In genomic region chr4:144506518-144506917, GRCm38 (mm10) we compare ENCODE assay signal across 32 mouse cellular contexts. TPM values are rescaled to one million over a fixed set of nuclear protein-coding genes. Genes with fewer than 3 reads are reported as not detected.
DNase-seq lines count a peak whose midpoint lies in the region; ATAC-seq and TF ChIP-seq lines count a peak whose summit lies in the region.
"Had no signal": no experiment of that assay in that cellular context is flagged by ENCODE, and none has a peak within 500 bp of the region (broad histone marks: within the 10 kb centered on the region; RNA-seq: fewer than 3 reads in every experiment).

No protein-coding gene starts in this region.

- no peaks in the 10 kb centered on the region; the same call in 1 of the 2 replicates for H3K9me3 ChIP-seq in lung, postnatal 0 days (ENCODE audit: low read length)
- H3K9me3 ChIP-seq: limb, embryonic 10.5 days; stomach, embryonic 15.5 days had no signal

- H3K4me2 ChIP-seq in lung, postnatal 0 days (replicated peaks; ENCODE audit: low read depth, low read length): no peak overlapping the region
- H3K4me2 ChIP-seq: heart, embryonic 15.5 days; hindbrain, embryonic 14.5 days; liver, embryonic 15.5 days; midbrain, embryonic 12.5 days; neural tube, embryonic 15.5 days; stomach, embryonic 15.5 days had no signal

- no peak for TF ChIP-seq CTCF in lung, postnatal 0 days (IDR thresholded peaks at IDR 0.05)
- TF ChIP-seq CTCF in layer of hippocampus, adult 2 months (conservative IDR thresholded peaks at IDR 0.05): no peak

- 74% methylated on average over 1 of the region's 1 CpGs for WGBS in lung, postnatal 0 days

- no peak overlapping the region for H3K4me3 ChIP-seq in lung, postnatal 0 days (ENCODE audit: low read depth, low read length)
- H3K4me3 ChIP-seq in layer of hippocampus, adult 2 months: no peak overlapping the region
- H3K4me3 ChIP-seq: embryonic facial prominence, embryonic 10.5 days; heart, embryonic 15.5 days; left cerebral cortex, adult 2 months; limb, embryonic 10.5 days; liver, embryonic 15.5 days; midbrain, embryonic 12.5 days; neural tube, embryonic 15.5 days; stomach, embryonic 15.5 days had no signal

- H3K27me3 ChIP-seq in lung, postnatal 0 days (replicated peaks; ENCODE audit: insufficient read depth, low read length): no peaks in the 10 kb centered on the region
- H3K27me3 ChIP-seq: heart, embryonic 15.5 days; liver, embryonic 15.5 days; midbrain, embryonic 12.5 days; neural tube, embryonic 15.5 days; stomach, embryonic 15.5 days had no signal

- H3K27ac ChIP-seq in lung, postnatal 0 days (ENCODE audit: low read length): no peak overlapping the region
- no peak overlapping the region for H3K27ac ChIP-seq in layer of hippocampus, adult 2 months
- H3K27ac ChIP-seq: embryonic facial prominence, embryonic 10.5 days; heart, embryonic 15.5 days; hindbrain, embryonic 14.5 days; left cerebral cortex, adult 2 months; limb, embryonic 10.5 days; liver, embryonic 15.5 days; macrophage; midbrain, embryonic 12.5 days; neural tube, embryonic 15.5 days; stomach, embryonic 15.5 days had no signal

- no peak overlapping the region for H3K9ac ChIP-seq in lung, postnatal 0 days (replicated peaks; ENCODE audit: low read depth)
- H3K9ac ChIP-seq: heart, embryonic 15.5 days; hindbrain, embryonic 14.5 days; liver, embryonic 15.5 days; midbrain, embryonic 12.5 days; neural tube, embryonic 15.5 days; stomach, embryonic 15.5 days had no signal

- peak; percentile 5 for DNase-seq in urinary bladder, postnatal 14 days (ENCODE audit: low spot score)
- DNase-seq in urinary bladder, postnatal 10 days (ENCODE audit: low spot score): no peak
- DNase-seq in R1 (ENCODE audit: low read depth, low spot score): peak; percentile 50
- no peak for DNase-seq in lung, postnatal 0 days (ENCODE audit: low spot score)
- no peak for DNase-seq in layer of hippocampus, adult 2 months (ENCODE audit: low spot score in 2 of 2)
- DNase-seq in adrenal gland, postnatal 36 days: no peak
- DNase-seq: adrenal gland, postnatal 10 days; B cell, adult 2 months; cerebellum, adult 9-11 months; gastrocnemius, postnatal 36 days; heart, postnatal 36 days; kidney, adult 8-10 months; kidney, postnatal 25 days; liver; right cerebral cortex, adult 18-20 months; thymus, postnatal 36 days had no signal

- TF ChIP-seq EP300 in lung, postnatal 0 days (IDR thresholded peaks at IDR 0.05): no peak

- no peaks in the 10 kb centered on the region for H3K4me1 ChIP-seq in lung, postnatal 0 days (ENCODE audit: insufficient read depth, low read depth, low read length)
- H3K4me1 ChIP-seq: embryonic facial prominence, embryonic 10.5 days; heart, embryonic 15.5 days; limb, embryonic 10.5 days; liver, embryonic 15.5 days; midbrain, embryonic 12.5 days; neural tube, embryonic 15.5 days; stomach, embryonic 15.5 days had no signal

- ATAC-seq in granulocyte monocyte progenitor cell, adult 5-6 weeks (replicated peaks; ENCODE audit: poor library complexity, severe bottlenecking): peak; percentile 33; the same call in 1 of the 2 replicates
- no peak for ATAC-seq in lung, postnatal 0 days
- ATAC-seq: forebrain, embryonic 16.5 days; inflammation-experienced regulatory T-cells, adult 6 months had no signal

- no peaks in the 10 kb centered on the region for H3K36me3 ChIP-seq in lung, postnatal 0 days (ENCODE audit: insufficient read depth, low read length)
- H3K36me3 ChIP-seq: embryonic facial prominence, embryonic 10.5 days; heart, embryonic 15.5 days; limb, embryonic 10.5 days; liver, embryonic 15.5 days; midbrain, embryonic 12.5 days; neural tube, embryonic 15.5 days; stomach, embryonic 15.5 days had no signal

RNA-seq across cellular contexts. Expression of gene 9430007A20Rik, which starts 13.1 kb away (rescaled TPM):
- not detected in 2 replicates for total RNA-seq in granulocyte monocyte progenitor cell, adult 5-6 weeks (2014; fragmentation: Nextera tagmentation)
- total RNA-seq in granulocyte monocyte progenitor cell, adult 5-6 weeks (2017): not detected in 2 replicates
- polyA plus RNA-seq in lung, postnatal 0 days (2015; fragmentation: Nextera tagmentation; extraction: Ambion mirVana): not detected in 2 replicates
- total RNA-seq in layer of hippocampus, adult 2 months (2021): not detected
- total RNA-seq in adrenal gland, postnatal 36 days (2021): not detected
- total RNA-seq: adrenal gland, postnatal 10 days; gastrocnemius, postnatal 36 days; heart, postnatal 36 days; left cerebral cortex, adult 2 months had no signal
- polyA plus RNA-seq: brain, embryonic 14.5 days; cortical plate, adult 2 months; embryonic facial prominence, embryonic 10.5 days; forebrain, embryonic 16.5 days; heart, embryonic 15.5 days; hindbrain, embryonic 14.5 days; inflammation-experienced regulatory T-cells, adult 6 months; limb, embryonic 10.5 days; liver, embryonic 15.5 days; lung, embryonic 16.5 days; macrophage; midbrain, embryonic 12.5 days; neural tube, embryonic 15.5 days; stomach, embryonic 15.5 days had no signal

RNA-seq across cellular contexts. Expression of gene Aadacl3, which starts 43.0 kb away (rescaled TPM):
- not detected in 2 replicates for total RNA-seq in granulocyte monocyte progenitor cell, adult 5-6 weeks (2014; fragmentation: Nextera tagmentation)
- not detected in 2 replicates for total RNA-seq in granulocyte monocyte progenitor cell, adult 5-6 weeks (2017)
- not detected in 2 replicates for polyA plus RNA-seq in lung, postnatal 0 days (2015; fragmentation: Nextera tagmentation; extraction: Ambion mirVana)
- total RNA-seq in layer of hippocampus, adult 2 months (2021): not detected
- not detected for total RNA-seq in adrenal gland, postnatal 36 days (2021)
- total RNA-seq: adrenal gland, postnatal 10 days; gastrocnemius, postnatal 36 days; heart, postnatal 36 days; left cerebral cortex, adult 2 months had no signal
- polyA plus RNA-seq: brain, embryonic 14.5 days; cortical plate, adult 2 months; embryonic facial prominence, embryonic 10.5 days; forebrain, embryonic 16.5 days; heart, embryonic 15.5 days; hindbrain, embryonic 14.5 days; inflammation-experienced regulatory T-cells, adult 6 months; limb, embryonic 10.5 days; liver, embryonic 15.5 days; lung, embryonic 16.5 days; macrophage; midbrain, embryonic 12.5 days; neural tube, embryonic 15.5 days; stomach, embryonic 15.5 days had no signal

RNA-seq across cellular contexts. Expression of gene Gm9944, which starts 53.4 kb away (rescaled TPM):
- not detected in 2 replicates for total RNA-seq in granulocyte monocyte progenitor cell, adult 5-6 weeks (2014; fragmentation: Nextera tagmentation)
- total RNA-seq in granulocyte monocyte progenitor cell, adult 5-6 weeks (2017): not detected in 2 replicates
- polyA plus RNA-seq in lung, postnatal 0 days (2015; fragmentation: Nextera tagmentation; extraction: Ambion mirVana): not detected in 2 replicates
- total RNA-seq in layer of hippocampus, adult 2 months (2021): not detected
- total RNA-seq in adrenal gland, postnatal 36 days (2021): not detected
- total RNA-seq: adrenal gland, postnatal 10 days; gastrocnemius, postnatal 36 days; heart, postnatal 36 days; left cerebral cortex, adult 2 months had no signal
- polyA plus RNA-seq: brain, embryonic 14.5 days; cortical plate, adult 2 months; embryonic facial prominence, embryonic 10.5 days; forebrain, embryonic 16.5 days; heart, embryonic 15.5 days; hindbrain, embryonic 14.5 days; inflammation-experienced regulatory T-cells, adult 6 months; limb, embryonic 10.5 days; liver, embryonic 15.5 days; lung, embryonic 16.5 days; macrophage; midbrain, embryonic 12.5 days; neural tube, embryonic 15.5 days; stomach, embryonic 15.5 days had no signal

RNA-seq across cellular contexts. Expression of gene Gm13124, which starts 58.4 kb away (rescaled TPM):
- not detected in 2 replicates for total RNA-seq in granulocyte monocyte progenitor cell, adult 5-6 weeks (2014; fragmentation: Nextera tagmentation)
- total RNA-seq in granulocyte monocyte progenitor cell, adult 5-6 weeks (2017): not detected in 2 replicates
- not detected in 2 replicates for polyA plus RNA-seq in lung, postnatal 0 days (2015; fragmentation: Nextera tagmentation; extraction: Ambion mirVana)
- not detected for total RNA-seq in layer of hippocampus, adult 2 months (2021)
- total RNA-seq in adrenal gland, postnatal 36 days (2021): not detected
- total RNA-seq: adrenal gland, postnatal 10 days; gastrocnemius, postnatal 36 days; heart, postnatal 36 days; left cerebral cortex, adult 2 months had no signal
- polyA plus RNA-seq: brain, embryonic 14.5 days; cortical plate, adult 2 months; embryonic facial prominence, embryonic 10.5 days; forebrain, embryonic 16.5 days; heart, embryonic 15.5 days; hindbrain, embryonic 14.5 days; inflammation-experienced regulatory T-cells, adult 6 months; limb, embryonic 10.5 days; liver, embryonic 15.5 days; lung, embryonic 16.5 days; macrophage; midbrain, embryonic 12.5 days; neural tube, embryonic 15.5 days; stomach, embryonic 15.5 days had no signal

Comparison
In these comparisons a context has a peak if more than half of its experiments do, and no peak if none do; other contexts are left out.
1. DNase-seq: peak in urinary bladder, postnatal 14 days (single experiment) and R1 (single experiment); none in urinary bladder, postnatal 10 days (single experiment), lung, postnatal 0 days (single experiment), layer of hippocampus, adult 2 months (0 of 2) and adrenal gland, postnatal 36 days (0 of 2).